Mouse (Mus musculus): ENCODE results near the gene Vps53.

Gene Vps53

DNA sequence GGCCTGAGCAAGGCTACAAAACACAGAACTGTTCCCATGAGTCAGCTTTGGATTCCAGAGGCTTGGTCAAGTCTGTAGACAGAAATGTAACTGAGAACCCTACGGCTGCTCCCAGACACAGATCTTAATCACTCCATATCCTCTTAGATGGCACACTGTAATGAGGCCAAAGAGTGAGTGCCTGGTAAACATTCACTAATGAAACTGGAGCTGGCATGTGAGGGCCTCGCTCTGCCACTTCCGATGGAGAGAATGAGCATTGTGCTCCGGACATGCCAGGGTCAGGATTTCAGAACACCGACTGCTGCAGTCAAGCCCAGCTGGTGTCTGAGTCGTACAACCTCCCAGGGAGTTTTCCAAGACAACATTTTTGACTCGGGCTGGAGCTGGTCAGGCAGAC, 119.5 kb downstream of the Vps53 start:
- DNase-seq (ENCODE audit: extremely low read depth, low read depth): no peak

DNA sequence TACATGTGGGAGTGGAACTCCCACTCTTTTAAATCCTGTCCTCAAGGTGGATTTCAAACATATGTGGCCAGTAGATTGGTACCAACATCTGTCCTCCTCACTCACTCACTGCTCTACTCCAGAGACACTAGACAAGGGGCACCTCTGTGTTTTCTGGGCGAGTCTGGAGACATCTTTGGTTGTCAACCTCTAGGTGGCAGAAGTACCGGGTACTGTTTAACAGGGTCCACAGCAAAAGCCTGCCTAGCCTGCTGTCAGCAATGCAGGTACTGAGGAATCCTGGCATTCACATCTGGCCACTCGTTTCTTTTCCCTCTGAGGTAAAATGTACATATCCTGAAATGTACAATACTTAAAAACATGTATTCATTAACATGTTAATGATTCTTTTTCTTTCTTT, 123.0 kb downstream of the Vps53 start:
- DNase-seq (ENCODE audit: extremely low read depth, low read depth): no peak

DNA sequence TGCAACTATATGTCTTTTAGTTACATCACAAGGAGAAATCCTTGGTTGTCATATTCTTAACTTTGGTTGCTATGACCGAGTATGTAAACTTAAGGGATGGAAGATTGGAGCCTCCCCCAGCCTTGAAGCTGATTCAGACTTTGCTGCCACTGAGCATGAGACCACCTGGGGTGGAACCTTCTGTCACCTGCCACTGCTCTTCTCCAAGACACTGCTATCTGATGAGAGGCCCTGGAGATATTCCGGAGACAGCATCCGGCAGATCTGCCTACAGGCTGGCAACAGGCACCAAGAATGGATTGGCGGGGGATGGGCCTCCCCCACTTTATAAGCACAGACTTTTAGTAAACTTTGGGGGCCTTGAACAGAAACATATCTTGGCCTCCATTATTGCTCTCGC, 127.0 kb downstream of the Vps53 start:
- no peak for DNase-seq (ENCODE audit: extremely low read depth, low read depth)

DNA sequence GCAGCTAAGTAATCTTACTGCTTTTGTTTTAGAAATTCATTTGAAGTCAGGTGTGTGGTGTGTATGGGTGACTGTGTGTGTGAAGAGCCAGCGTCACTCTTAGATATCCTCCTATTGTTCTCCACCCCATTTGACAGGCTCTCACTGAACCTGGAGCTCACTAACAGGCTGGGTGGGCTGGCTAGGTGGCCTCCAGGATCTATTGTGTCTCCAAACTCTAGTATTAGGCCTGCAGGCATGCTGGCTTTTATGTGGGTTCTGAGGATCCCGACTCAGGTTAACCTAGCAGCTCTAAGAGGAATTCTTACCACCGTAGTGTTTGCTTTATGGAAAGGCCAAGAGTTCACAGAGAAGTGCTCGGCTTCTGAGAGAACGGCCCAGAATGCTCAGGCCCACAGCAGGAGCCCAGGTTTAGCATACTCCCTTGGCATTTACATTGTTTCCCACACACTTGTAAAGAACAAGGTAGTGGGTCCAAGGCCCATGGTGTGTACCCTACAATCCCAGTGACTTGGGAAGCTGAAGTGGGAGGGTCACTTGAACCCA, 128.4 kb downstream of the Vps53 start:
- no peak for DNase-seq (ENCODE audit: extremely low read depth, low read depth)

DNA sequence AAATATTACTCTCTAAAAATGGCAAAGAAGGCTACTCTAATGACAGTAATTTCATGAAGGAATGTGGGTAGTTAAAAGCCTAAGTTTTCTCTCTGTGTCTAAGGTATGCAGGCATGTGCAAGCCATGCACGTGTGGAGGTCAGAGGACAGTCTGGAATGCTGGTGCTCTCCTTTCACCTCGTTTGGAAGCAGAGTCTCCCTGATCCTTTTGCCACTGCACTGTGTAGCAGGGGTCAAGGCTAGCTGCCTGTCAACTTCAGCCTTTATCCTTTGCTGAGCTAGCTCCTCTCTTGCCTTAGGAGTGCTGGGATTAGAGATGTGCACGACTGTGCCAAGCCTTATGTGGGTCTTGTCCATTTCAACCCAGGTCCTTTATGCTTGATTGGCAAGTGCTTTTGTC, 128.9 kb downstream of the Vps53 start:
- DNase-seq (ENCODE audit: extremely low read depth, low read depth): no peak

DNA sequence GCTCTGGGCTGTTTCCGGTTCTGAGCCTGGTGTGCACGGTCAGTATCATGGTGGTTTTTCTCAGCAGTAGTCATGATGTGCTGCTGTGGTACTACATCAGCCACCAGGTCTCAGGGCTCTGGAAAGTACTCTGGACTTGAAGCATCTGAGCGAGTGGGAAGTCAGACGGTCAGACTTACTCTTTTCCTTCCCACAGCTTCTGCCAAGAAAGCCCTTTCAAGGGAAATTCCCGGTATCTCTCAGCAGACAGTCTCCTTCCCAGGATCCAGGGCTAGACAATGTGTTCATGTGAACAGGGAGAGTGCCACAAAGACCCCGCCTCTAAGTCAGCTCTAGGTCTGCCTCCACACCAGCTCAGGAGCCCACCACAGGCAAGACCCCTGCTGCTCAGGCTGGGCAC, 134.1 kb downstream of the Vps53 start:
- no peak for DNase-seq (ENCODE audit: extremely low read depth, low read depth)

DNA sequence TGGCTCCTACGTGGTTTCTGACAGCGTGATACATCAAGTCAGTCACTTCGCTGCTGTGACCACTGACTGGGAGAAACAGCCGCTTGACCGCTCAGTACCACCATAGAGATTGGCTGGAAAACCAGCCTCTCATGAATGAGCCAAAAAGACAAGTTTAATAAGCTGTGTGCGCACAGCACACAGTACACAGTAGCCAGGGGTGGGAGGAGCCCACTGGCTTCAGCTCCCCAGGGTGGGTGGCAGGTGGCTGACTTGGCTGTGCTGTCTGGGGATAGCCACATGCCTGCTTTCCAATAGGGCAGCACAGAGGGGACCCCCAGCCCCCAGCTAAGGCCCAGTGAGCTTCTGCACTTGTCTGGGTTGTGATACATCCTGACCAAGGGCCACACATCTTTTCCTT, 135.0 kb downstream of the Vps53 start:
- no peak for DNase-seq (ENCODE audit: extremely low read depth, low read depth)

DNA sequence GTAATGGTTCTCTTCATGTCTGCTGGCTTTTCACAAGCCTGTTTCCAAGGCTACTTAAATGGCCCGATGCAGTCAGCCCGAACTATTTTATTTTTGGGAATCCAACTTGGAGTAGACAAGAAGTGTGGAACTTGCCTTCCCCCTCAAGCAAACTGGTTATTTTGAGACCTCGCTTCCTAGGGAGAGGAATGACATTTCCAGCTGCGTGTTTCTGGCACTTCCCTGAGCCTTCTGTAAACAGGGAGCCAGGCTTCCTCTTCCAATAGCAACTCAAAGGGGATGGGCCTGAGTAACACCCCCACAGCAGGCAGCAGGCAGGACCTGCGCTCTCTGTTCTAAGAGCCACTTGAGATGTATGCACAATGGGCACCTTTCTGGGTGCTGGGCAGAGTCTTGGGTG, 136.6 kb downstream of the Vps53 start:
- DNase-seq (ENCODE audit: extremely low read depth, low read depth): no peak

DNA sequence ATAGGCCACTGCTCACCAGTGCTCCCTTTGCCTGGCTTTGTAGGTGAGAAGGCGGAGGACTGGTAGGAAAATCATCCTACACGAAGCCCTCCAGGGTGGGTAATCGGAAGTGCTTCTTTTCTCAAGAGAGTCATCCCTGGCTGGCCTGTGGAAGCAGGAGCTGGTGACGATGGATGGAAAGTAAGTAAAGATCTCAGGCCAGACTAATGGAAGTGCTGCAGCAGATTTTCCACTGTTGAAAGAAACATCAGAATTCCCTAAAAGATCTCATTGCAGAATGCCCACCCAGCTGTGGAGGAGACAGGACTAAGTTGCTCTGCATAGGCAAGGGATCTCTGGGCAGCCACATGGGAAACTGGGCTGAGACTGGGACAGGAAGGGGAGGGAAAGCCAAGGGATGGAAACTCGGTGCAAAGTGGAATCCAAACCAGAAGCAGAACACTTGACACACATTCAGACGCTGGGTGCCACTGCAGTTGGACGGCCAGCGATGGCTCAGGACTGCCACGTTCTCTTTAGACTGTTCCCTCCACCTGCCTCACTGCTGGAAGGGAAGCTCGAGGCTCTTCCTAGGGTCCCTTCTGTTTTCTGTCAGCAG, 137.3 kb downstream of the Vps53 start:
- DNase-seq (ENCODE audit: extremely low read depth, low read depth): no peak

DNA sequence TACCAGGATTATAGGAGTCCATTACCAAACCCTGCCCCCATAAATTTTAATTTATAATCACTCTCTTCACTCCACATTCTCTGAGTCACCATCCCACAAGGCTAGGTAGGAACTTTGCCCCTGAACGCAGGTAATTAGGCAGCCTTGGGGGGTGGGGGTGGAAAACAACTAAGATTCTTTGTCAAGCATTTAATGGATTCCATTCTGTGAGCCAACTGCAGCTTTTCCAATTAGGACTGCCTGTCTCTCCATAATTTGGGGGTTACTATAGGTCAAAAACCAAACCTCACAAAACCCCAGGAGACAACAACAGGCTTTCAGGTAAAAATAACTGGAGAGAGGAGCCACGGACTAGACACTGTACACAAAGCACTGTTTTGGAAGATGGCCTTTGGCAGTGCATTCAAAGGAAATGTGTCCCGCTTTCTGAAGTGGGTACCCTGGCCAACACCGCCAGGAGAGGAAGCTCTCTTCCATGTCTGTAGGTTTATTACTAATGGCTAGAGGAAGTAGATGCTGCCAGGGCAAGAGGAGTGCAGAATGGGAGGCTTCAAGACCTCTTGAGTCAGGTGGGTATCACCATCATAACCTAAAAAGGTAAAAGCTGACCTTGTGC, 138.6 kb downstream of the Vps53 start:
- DNase-seq (ENCODE audit: extremely low read depth, low read depth): no peak

DNA sequence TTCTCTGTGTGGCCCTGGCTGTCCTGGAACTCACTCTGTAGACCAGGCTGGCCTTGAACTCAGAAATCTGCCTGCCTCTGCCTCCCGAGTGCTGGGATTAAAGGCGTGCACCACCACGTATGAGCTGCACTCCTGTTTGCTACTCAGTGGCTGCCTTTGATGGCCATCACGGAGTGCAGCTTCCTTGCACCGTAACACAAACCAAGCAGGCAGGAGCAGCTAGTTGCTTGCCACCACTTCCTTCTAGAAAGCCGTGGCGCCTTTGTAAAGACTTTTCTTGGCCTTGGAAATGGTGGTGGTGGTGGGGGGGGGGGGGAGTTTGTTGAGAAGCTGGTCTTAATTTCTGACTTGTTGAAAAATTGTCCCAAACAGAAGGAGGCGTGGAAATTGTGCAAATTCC, 139.3 kb downstream of the Vps53 start:
- no peak for DNase-seq (ENCODE audit: extremely low read depth, low read depth)

DNA sequence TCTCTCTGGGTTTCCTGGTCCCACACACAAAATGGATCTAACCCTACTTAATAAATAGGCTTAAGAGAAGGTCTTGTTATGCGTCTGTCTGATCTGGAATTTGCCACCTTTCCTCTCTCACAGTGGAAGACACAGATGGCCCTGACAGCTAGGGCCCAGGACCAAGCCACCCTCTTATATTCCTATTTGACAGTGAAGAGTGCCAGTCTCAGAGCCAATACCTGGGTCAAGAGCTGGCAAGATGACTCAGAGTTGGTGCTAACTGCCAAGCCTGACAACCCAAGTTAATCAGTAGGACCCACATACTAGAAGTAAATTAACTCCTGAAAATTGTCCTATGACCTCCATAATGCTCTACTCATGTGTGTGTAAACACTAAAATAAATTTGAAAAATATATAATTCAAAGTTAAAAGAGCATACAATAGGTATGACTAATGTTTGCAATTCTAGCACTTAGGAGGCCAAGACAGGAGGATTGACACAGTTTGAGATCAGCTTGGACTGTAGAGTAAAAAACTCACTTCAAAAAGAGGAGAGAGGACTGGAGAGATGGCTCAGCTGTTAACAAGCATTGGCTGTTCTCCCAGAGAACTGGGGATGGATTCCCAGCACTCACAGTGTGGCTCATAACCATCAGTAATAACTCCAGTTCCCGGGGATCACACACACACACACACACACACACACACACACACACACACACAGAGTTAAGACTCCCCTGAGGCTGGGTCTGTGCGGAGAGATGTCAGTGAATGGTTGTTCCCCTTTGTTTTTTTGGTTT, 140.0 kb downstream of the Vps53 start:
- DNase-seq (ENCODE audit: extremely low read depth, low read depth): no peak

DNA sequence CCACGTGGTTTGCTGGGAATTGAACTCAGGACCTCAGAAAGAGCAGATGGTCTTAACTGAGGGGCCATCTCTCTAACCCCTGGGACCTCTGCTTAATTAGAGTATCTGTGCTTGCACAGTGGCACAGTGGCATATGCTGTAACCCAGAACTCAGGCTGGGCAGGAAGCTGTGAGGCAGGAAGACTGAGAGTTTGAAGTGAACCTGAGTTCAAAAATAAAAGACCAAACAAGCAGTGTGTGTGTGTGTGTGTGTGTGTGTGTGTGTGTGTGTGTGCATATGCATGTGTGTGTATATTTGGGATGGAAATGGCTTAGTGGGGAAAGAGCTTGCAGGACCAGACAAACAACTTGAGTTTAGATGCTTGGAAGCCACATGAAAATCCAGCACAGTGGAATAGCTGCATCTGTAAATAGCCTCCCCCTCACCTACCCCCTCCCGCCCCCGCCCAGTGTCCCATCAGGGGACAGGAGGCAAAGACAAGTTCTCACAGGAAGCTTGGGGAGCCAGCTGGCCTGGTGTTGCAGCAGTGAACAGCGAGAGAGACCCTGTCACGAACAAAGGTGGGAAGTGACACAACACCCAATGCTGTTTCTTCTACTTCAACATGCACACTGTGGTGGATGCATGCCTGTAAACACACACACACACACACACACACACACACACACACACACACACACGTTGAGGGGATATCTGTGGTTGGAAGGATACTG, 141.7 kb downstream of the Vps53 start:
- DNase-seq (ENCODE audit: extremely low read depth, low read depth): no peak

DNA sequence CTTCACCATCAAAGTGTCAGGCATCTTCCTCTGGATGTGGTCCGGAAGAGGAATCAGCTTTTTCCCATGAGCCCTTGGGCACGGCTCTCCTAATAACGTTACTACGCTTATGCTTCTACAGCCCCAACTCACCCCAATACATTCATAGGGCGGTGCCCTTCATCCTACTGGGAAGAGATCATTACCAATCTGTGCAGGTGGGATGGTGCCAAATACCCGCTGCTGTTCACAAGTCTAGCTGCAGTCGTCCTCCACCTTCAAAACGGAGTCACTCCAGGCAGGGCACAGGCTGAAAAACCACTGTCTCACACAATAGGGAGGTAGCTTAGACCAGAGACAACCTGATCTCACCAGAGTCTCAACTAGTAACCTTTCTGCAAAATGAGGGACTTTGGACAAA, 144.3 kb downstream of the Vps53 start:
- no peak for DNase-seq (ENCODE audit: extremely low read depth, low read depth)

DNA sequence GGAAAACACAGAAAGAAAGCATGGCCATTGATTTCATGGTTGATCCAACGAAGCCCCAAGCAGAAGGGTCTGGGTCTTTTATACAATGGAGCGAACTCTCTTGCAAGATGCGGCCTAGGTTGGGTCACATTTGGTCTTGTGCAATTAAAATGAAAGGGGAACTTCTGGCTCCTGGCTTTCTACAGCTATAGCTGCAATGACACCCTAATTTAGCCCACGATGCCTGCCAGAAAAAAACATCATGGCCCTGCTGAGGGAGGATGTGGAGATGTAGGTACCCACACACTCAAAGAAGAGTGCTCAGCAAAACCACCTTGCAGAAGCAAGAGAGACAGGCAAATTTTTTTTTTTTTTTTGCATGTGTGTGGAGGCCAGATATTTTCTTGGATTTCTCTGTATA, 145.6 kb downstream of the Vps53 start:
- DNase-seq (ENCODE audit: extremely low read depth, low read depth): no peak

DNA sequence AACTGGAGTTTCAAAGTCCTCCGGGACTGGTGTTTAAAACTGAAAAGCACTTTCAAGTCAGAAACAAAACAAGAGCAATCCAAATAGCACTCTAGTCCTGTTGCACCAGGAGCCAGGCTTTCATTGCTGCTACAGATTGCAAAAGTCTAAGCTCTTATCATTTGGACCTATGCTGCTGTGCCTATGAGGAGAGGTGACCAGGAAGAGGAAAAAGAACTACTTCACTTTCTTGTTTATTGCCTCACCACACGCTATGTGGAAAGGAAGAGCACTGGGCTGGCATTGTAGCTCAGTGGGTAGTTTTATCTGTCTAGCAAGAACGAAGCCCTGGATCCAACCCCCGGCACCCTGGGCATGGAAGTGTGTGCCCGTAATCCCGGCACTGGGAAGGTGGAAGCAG, 146.1 kb downstream of the Vps53 start:
- no peak for DNase-seq (ENCODE audit: extremely low read depth, low read depth)

DNA sequence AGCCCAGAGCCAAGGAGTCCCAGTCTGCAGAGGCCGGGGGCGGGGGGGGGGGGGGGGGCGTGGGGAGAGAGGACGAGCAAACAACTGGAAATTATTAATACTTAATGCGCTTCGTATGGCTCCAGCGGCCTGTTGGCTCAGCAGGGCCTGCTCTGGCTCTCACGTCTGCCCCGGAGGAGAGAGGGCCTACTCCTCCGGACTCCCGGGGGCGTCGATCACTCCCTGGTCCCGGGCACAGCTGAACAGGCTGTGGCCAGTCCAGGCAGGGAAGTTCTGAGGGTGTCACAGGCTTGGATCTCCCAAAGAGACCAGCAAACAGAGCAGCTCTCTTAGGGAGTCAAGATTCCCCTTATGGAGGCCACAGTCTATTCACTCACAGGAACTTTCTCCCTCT, 151.4 kb downstream of the Vps53 start:
- no peak for DNase-seq (ENCODE audit: extremely low read depth, low read depth)

DNA sequence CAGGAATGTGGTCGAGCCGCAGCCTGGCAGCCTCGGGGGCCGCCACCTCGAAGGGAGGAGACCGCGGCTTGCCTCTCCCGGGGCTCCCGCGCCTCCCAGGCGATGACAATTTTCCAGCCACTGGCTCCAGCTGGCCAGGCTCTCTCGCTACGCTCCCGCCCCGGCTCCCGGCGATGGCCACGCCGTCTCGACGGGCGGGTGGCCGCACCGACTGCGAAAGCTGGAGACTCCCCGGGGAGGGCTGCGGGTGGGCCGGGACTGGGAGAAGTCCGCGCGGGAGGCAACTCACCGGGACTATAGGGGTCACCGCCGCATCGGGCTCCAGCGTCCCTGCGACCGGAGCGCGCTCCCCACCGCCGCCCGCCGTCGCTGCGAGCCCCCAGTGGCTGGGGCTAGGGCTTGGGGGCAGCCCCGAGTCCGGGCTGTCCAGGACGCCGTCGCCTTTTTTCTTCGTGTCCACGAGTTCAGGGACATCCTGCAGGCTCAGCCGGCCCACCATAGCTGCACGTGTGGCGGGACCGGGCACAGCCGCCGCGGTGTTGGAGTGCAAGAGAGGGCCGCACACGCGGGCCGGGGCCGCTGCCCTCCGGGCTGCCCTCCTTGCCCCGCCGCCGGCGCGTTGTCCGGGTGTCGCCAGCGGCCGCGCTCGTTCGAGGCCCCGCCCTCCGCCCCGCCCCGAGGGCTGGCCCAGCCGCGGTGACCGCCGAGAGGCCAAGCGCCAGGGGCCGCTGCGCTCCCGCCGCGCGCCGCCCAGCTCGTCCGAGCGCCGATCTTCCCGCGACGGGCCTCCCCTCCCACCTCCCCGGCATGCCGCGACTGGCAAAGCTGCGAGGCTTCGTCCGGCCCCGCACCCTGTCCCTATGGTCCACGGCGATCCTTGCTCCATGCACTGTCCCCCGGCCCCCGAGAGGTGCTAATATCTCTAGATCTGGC, 152.0 kb downstream of the Vps53 start, which contains the start of gene Rflnb:
Gene Rflnb (minus strand): TSS at position 644 of the 933 bp plus-strand sequence.
- DNase-seq (ENCODE audit: extremely low read depth, low read depth): no peak

DNA sequence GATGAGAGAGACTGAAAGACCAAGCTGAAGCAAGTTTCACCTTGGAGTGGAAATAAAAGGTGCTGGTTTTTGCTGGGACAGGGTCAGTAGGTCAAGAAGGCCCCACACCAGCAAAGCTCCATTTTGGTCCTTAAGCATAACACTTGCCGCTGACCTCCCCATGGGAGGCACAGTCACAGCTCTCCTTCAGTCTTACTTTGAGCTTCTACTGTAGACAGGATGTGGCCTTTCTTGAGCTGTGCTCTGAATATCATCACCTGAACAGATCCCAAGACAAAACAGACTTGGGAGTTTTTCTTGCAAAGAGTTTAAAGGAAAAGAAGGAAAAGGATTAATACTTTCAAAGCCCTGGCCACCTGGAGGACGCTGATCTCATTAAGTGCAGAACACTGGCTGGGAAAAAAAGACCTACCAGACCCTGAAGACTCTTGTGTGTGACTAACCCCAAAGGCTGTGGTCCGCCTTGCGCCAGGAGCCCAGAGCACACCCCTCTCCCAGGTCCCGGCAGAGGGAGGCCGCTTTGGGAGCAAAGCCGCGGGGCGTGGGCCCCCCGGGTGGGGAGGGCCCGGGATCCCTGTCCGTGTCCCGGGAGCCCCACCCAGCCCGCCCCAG, 152.8 kb downstream of the Vps53 start:
- DNase-seq (ENCODE audit: extremely low read depth, low read depth): no peak

DNA sequence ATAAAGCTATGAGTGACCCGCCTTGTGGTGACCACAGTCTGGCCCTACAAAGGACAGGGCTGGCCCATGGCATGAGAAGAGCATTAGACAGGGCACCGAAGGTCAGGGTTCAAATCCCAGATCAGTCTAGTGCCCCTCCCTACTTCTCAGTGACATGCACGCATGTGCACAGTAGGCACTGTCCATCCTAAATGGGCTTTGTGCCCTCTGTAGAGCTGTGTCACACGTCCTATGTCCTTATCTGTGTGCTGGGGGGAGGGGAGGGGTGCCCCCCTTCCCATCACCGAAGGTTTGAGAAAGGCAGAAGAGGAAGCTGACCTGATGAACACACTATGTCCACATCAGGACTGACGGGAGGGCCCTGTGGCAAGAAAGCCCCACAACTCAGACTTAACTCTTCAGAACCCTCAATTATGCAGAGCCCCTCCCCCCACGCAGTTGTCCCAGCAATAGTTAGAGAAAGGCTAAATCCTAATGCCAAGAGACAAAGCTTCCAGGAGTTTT, 154.3 kb downstream of the Vps53 start:
- no peak for DNase-seq (ENCODE audit: extremely low read depth, low read depth)

Measured in MEL-GATA-1-ER (cell line).